Mouse (Mus musculus) spleen, adult 2 months (tissue): ENCODE results near the gene Gm2a.

Experiments
- CTCF ChIP-seq: fragments of 200-500 bp; IDR thresholded peaks from 2 replicates; pipeline ENCODE4 v1.5.1; 2011; ENCODE audit warnings: mild to moderate bottlenecking, inconsistent platforms; ENCODE audit not compliant: insufficient read depth, insufficient read length, insufficient replicate concordance; ENCODE audit errors: extremely low read depth
- POLR2A ChIP-seq: fragments of 200-500 bp; IDR thresholded peaks from 2 replicates; pipeline ENCODE4 v1.6.1; 2011; ENCODE audit warnings: low read depth, low read length, inconsistent platforms

- TF ChIP-seq CTCF (no peak), POLR2A (no peak)
These were observed 19.1 kb downstream of the Gm2a start for GRCm38 (mm10) chr11:55117031-55117430.
